Mouse (Mus musculus) erythroblast, embryonic 14.5 days (primary cell): ENCODE data around the gene Ero1lb.

Experiments
- GATA1 ChIP-seq: IDR thresholded peaks from 2 replicates; pipeline ENCODE4 v1.6.1; 2012; ENCODE audit warnings: low read length, inconsistent platforms, mixed read lengths
- TAL1 ChIP-seq: IDR thresholded peaks from 3 replicates; pipeline ENCODE4 v1.6.1; 2012; ENCODE audit warnings: low read length, inconsistent platforms, mixed read lengths

DNA sequence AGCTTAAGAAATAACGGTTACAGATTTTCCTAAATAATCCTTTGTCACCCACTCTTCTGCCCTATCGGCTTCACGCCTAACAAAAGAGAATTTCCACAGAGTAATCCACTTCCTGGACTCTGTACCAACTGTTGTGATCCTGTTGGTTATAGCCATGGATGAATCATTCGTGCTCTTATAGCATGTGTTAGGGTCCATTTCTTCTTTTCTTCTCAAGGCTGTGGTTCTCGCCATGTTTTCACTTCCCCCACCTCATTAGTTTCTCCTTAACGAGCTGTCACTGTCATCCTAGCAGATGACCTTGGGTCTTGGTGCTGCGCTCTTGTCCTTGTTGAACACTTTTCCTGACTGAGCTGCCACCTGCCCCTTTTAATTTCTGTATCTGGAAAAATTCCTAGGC lies 4.1 kb downstream of the Ero1lb start:
- TF ChIP-seq TAL1 = no peak
- TF ChIP-seq GATA1 = no peak
